Mouse (Mus musculus): ENCODE data around the gene Tmem215. TPM values are rescaled to one million over a fixed set of nuclear protein-coding genes. Genes with fewer than 3 reads are reported as not detected.

Gene Tmem215
- total and polyA plus RNA-seq, 3 experiments, result not detected

- Histone ChIP-seq H3K9me3 (replicated peaks; ENCODE audit: insufficient read depth, low read length) (no peaks in the 10 kb centered on the region), H3K4me3 (ENCODE audit: control insufficient read depth in 1 of 2, insufficient read depth in 1 of 2, low read depth in 2 of 2, low read length in 2 of 2) (no peak overlapping the region), H3K36me3 (ENCODE audit: control insufficient read depth in 1 of 2, insufficient read depth in 2 of 2, low read length in 2 of 2) (no peaks in the 10 kb centered on the region), H3K9ac (ENCODE audit: control insufficient read depth, low read depth, low read length, poor library complexity, severe bottlenecking) (no peak overlapping the region), H3K4me1 (ENCODE audit: control insufficient read depth in 1 of 2, insufficient read depth in 2 of 2, low read length in 2 of 2) (no peaks in the 10 kb centered on the region), H3K27me3 (ENCODE audit: control insufficient read depth in 1 of 2, insufficient read depth in 2 of 2, low read length in 2 of 2) (peaks cover 0 to 1% of the 10 kb centered on the region in 2 experiments; a peak in 1 of 4 replicates), H3K27ac (ENCODE audit: control insufficient read depth, low read depth, low read length) (no peak overlapping the region), H3K79me2 (ENCODE audit: control insufficient read depth, insufficient read depth, low read length, poor library complexity) (no peaks in the 10 kb centered on the region)
- no peak for DNase-seq (ENCODE audit: low read depth, low spot score)
- TF ChIP-seq GATA1 (IDR thresholded peaks at IDR 0.05; ENCODE audit: low read depth, low read length), result no peak
- TF ChIP-seq JUND (IDR thresholded peaks at IDR 0.05; ENCODE audit: low read depth, low read length), result no peak
- no peak for TF ChIP-seq MYC (IDR thresholded peaks at IDR 0.05; ENCODE audit: low read depth, low read length)
- TF ChIP-seq MYB (IDR thresholded peaks at IDR 0.05; ENCODE audit: low read depth, low read length), result no peak
- TF ChIP-seq MXI1 (IDR thresholded peaks at IDR 0.05; ENCODE audit: low read depth, low read length), result no peak
- TF ChIP-seq NRF1 (IDR thresholded peaks at IDR 0.05; ENCODE audit: insufficient read depth, low read depth, low read length, poor library complexity, severe bottlenecking), result no peak
- no peak for TF ChIP-seq RCOR1 (IDR thresholded peaks at IDR 0.05; ENCODE audit: low read depth, low read length)
- TF ChIP-seq CTCF (IDR thresholded peaks at IDR 0.05 in 2 of 3, conservative IDR thresholded peaks at IDR 0.05 in 1 of 3; ENCODE audit: control insufficient read depth in 1 of 3, insufficient read depth in 1 of 3, low read depth in 2 of 3, low read length in 3 of 3, poor library complexity in 1 of 3, severe bottlenecking in 1 of 3), result no peak
- TF ChIP-seq BHLHE40 (IDR thresholded peaks at IDR 0.05; ENCODE audit: borderline replicate concordance, low read depth, low read length), result no peak
- no peak for TF ChIP-seq POLR2AphosphoS5 (IDR thresholded peaks at IDR 0.05; ENCODE audit: borderline replicate concordance, low read depth, low read length)
- TF ChIP-seq POLR2AphosphoS2 (IDR thresholded peaks at IDR 0.05; ENCODE audit: low read length), result no peak
- no peak for TF ChIP-seq CHD1 (IDR thresholded peaks at IDR 0.05; ENCODE audit: low read depth, low read length)
Measured at GRCm38 (mm10) chr4:40502459-40502858, 30.5 kb downstream of the Tmem215 start.

GRCm38 (mm10) chr4:40509534-40509933 lies 37.6 kb downstream of the Tmem215 start:
- Histone ChIP-seq H3K79me2 (ENCODE audit: control insufficient read depth, insufficient read depth, low read length, poor library complexity) (no peaks in the 10 kb centered on the region), H3K9me3 (replicated peaks; ENCODE audit: insufficient read depth, low read length) (no peaks in the 10 kb centered on the region), H3K27ac (ENCODE audit: control insufficient read depth, low read depth, low read length) (no peak overlapping the region), H3K4me1 (ENCODE audit: control insufficient read depth in 1 of 2, insufficient read depth in 2 of 2, low read length in 2 of 2) (no peaks in the 10 kb centered on the region), H3K36me3 (ENCODE audit: control insufficient read depth in 1 of 2, insufficient read depth in 2 of 2, low read length in 2 of 2) (no peaks in the 10 kb centered on the region), H3K9ac (ENCODE audit: control insufficient read depth, low read depth, low read length, poor library complexity, severe bottlenecking) (no peak overlapping the region), H3K4me3 (ENCODE audit: control insufficient read depth in 1 of 2, insufficient read depth in 1 of 2, low read depth in 2 of 2, low read length in 2 of 2) (no peak overlapping the region), H3K27me3 (ENCODE audit: control insufficient read depth in 1 of 2, insufficient read depth in 2 of 2, low read length in 2 of 2) (no peaks in the 10 kb centered on the region)
- no peak for DNase-seq (ENCODE audit: low read depth, low spot score)
- no peak for TF ChIP-seq TCF12 (IDR thresholded peaks at IDR 0.05; ENCODE audit: low read depth, low read length)
- TF ChIP-seq GATA1 (IDR thresholded peaks at IDR 0.05; ENCODE audit: low read depth, low read length), result no peak
- no peak for TF ChIP-seq KAT2A (conservative IDR thresholded peaks at IDR 0.05; ENCODE audit: low read depth, low read length)
- TF ChIP-seq CHD2 (IDR thresholded peaks at IDR 0.05; ENCODE audit: low read length), result no peak
- no peak for TF ChIP-seq MAFK (IDR thresholded peaks at IDR 0.05; ENCODE audit: borderline replicate concordance, low read depth, low read length)
- no peak for TF ChIP-seq ZC3H11A (IDR thresholded peaks at IDR 0.05; ENCODE audit: low read depth, low read length)
- TF ChIP-seq JUND (IDR thresholded peaks at IDR 0.05; ENCODE audit: low read depth, low read length), result no peak
